Mouse (Mus musculus): ENCODE measurements around the gene Igdcc4. TPM values are rescaled to one million over a fixed set of nuclear protein-coding genes. Genes with fewer than 3 reads are reported as not detected.

The Igdcc4 gene
- polyA plus RNA-seq, 1 experiment from 2014 or later: 13.0 TPM

- H3K4me3 ChIP-seq: peak within 1 kb of the TSS; percentile 75
- peaks cover 16% of the 10 kb centered on the region for H3K4me1 ChIP-seq (replicated peaks)
- H3K9ac ChIP-seq: peak within 1 kb of the TSS; percentile 72
- peaks cover 32% of the 10 kb centered on the region for H3K27me3 ChIP-seq (replicated peaks)
- ATAC-seq (ENCODE audit: insufficient number of reproducible peaks, low FRiP score): peak; percentile 57
- peak within 1 kb of the TSS; percentile 57 for H3K27ac ChIP-seq (ENCODE audit: poor library complexity, severe bottlenecking)
- no peaks in the 10 kb centered on the region for H3K9me3 ChIP-seq (replicated peaks)
- no peaks in the 10 kb centered on the region for H3K36me3 ChIP-seq
- H3K4me2 ChIP-seq: peak within 1 kb of the TSS; percentile 95
- under 1% methylated on average over 47 of the region's 48 CpGs for WGBS
These were observed 39.6 kb downstream of the Igdcc4 start, which contains the start of gene Igdcc3 for GRCm38 (mm10) chr9:65140936-65141305. Igdcc3 (plus strand) TSS chr9:65141189.

GRCm38 (mm10) chr9:65141306-65141975 lies 40.2 kb downstream of the Igdcc4 start:
- ATAC-seq (ENCODE audit: insufficient number of reproducible peaks, low FRiP score): peak; percentile 57
- H3K4me1 ChIP-seq (replicated peaks): peaks cover 16% of the 10 kb centered on the region
- peak overlapping the region; percentile 72 for H3K9ac ChIP-seq
- peak overlapping the region; percentile 95 for H3K4me2 ChIP-seq
- no peaks in the 10 kb centered on the region for H3K36me3 ChIP-seq
- H3K9me3 ChIP-seq (replicated peaks): no peaks in the 10 kb centered on the region
- WGBS: under 1% methylated on average over 73 of the region's 73 CpGs
- H3K27ac ChIP-seq (ENCODE audit: poor library complexity, severe bottlenecking): peak overlapping the region; percentile 57
- H3K4me3 ChIP-seq: peak overlapping the region; percentile 75
- H3K27me3 ChIP-seq (replicated peaks): peaks cover 32% of the 10 kb centered on the region

- peaks cover 32% of the 10 kb centered on the region for H3K27me3 ChIP-seq (replicated peaks)
- H3K36me3 ChIP-seq: no peaks in the 10 kb centered on the region
- H3K4me2 ChIP-seq: peak overlapping the region; percentile 95
- 0% methylated on average over 17 of the region's 17 CpGs for WGBS
- H3K4me3 ChIP-seq: peak overlapping the region; percentile 75
- peak overlapping the region; percentile 57 for H3K27ac ChIP-seq (ENCODE audit: poor library complexity, severe bottlenecking)
- peak; percentile 72 for ATAC-seq (ENCODE audit: insufficient number of reproducible peaks, low FRiP score)
- peaks cover 16% of the 10 kb centered on the region for H3K4me1 ChIP-seq (replicated peaks)
- H3K9me3 ChIP-seq (replicated peaks): no peaks in the 10 kb centered on the region
- peak overlapping the region; percentile 72 for H3K9ac ChIP-seq
These were observed 40.7 kb downstream of the Igdcc4 start for GRCm38 (mm10) chr9:65141976-65142318.

- peak overlapping the region; percentile 75 for H3K4me3 ChIP-seq
- H3K9me3 ChIP-seq (replicated peaks): no peaks in the 10 kb centered on the region
- no peaks in the 10 kb centered on the region for H3K36me3 ChIP-seq
- H3K9ac ChIP-seq: peak overlapping the region; percentile 72
- peaks cover 32% of the 10 kb centered on the region for H3K27me3 ChIP-seq (replicated peaks)
- H3K27ac ChIP-seq (ENCODE audit: poor library complexity, severe bottlenecking): no peak overlapping the region
- 1% methylated on average over 8 of the region's 8 CpGs for WGBS
- H3K4me1 ChIP-seq (replicated peaks): peaks cover 16% of the 10 kb centered on the region
- peak overlapping the region; percentile 95 for H3K4me2 ChIP-seq
- 0 out of 2 replicates have a peak, but pooled peaks have one; percentile 51 for ATAC-seq (ENCODE audit: insufficient number of reproducible peaks, low FRiP score)
These were observed 41.1 kb downstream of the Igdcc4 start for GRCm38 (mm10) chr9:65142399-65142798.

DNA sequence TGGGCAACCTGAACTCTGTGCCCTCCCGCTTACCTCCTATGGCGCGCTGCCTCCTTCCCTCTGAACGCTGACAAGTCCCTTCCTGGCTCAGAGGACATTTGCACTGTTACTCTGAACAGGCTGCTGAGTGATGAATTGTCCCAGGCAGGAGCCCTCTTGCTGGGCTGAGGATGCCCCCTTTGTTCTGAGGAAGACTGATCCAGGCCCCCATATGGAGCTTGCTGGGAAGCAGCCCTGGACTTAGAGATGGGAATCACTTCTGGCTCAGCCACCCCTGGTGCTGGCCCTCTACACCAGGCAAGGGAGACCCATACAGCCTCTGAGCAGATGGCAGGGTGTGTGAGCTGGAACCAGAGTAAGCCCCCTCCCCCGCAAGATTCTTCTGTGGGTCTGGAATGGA lies 44.7 kb downstream of the Igdcc4 start:
- 64% methylated on average over 5 of the region's 5 CpGs for WGBS

GRCm38 (mm10) chr9:65148507-65148906 lies 47.2 kb downstream of the Igdcc4 start:
- Histone ChIP-seq H3K4me3 (no peak overlapping the region), H3K4me2 (no peak overlapping the region), H3K9me3 (replicated peaks) (no peaks in the 10 kb centered on the region), H3K4me1 (replicated peaks) (peaks cover 6% of the 10 kb centered on the region), H3K36me3 (no peaks in the 10 kb centered on the region), H3K9ac (no peak overlapping the region), H3K27ac (ENCODE audit: poor library complexity, severe bottlenecking) (no peak overlapping the region), H3K27me3 (replicated peaks) (peaks cover 2% of the 10 kb centered on the region; the same call in 1 of the 2 replicates)
- ATAC-seq (ENCODE audit: insufficient number of reproducible peaks, low FRiP score): no peak
- WGBS: 64% methylated on average over 7 of the region's 7 CpGs

More for the DNA sequence above, 44.7 kb downstream of the Igdcc4 start:
- H3K9ac ChIP-seq: no peak overlapping the region
- no peak for ATAC-seq (ENCODE audit: insufficient number of reproducible peaks, low FRiP score)
- H3K9me3 ChIP-seq (replicated peaks): no peaks in the 10 kb centered on the region
- no peak overlapping the region for H3K4me2 ChIP-seq
- H3K27ac ChIP-seq (ENCODE audit: poor library complexity, severe bottlenecking): no peak overlapping the region
- peaks cover 14% of the 10 kb centered on the region for H3K27me3 ChIP-seq (replicated peaks)
- peaks cover 11% of the 10 kb centered on the region for H3K4me1 ChIP-seq (replicated peaks)
- H3K36me3 ChIP-seq: no peaks in the 10 kb centered on the region
- no peak overlapping the region for H3K4me3 ChIP-seq

- Histone ChIP-seq H3K9me3 (replicated peaks) (no peaks in the 10 kb centered on the region), H3K36me3 (no peaks in the 10 kb centered on the region), H3K27me3 (replicated peaks) (no peaks in the 10 kb centered on the region), H3K27ac (ENCODE audit: poor library complexity, severe bottlenecking) (no peak overlapping the region), H3K4me1 (replicated peaks) (peaks cover 39% of the 10 kb centered on the region), H3K4me3 (no peak overlapping the region), H3K4me2 (no peak overlapping the region), H3K9ac (no peak overlapping the region)
- WGBS: 61% methylated on average over 6 of the region's 6 CpGs
- ATAC-seq (ENCODE audit: insufficient number of reproducible peaks, low FRiP score): no peak
These were observed 51.5 kb downstream of the Igdcc4 start for GRCm38 (mm10) chr9:65152711-65153330.

GRCm38 (mm10) chr9:65153331-65153711 lies 52.0 kb downstream of the Igdcc4 start:
- Histone ChIP-seq H3K9me3 (replicated peaks) (no peaks in the 10 kb centered on the region), H3K27me3 (replicated peaks) (no peaks in the 10 kb centered on the region), H3K4me2 (no peak overlapping the region), H3K27ac (ENCODE audit: poor library complexity, severe bottlenecking) (no peak overlapping the region), H3K4me3 (no peak overlapping the region), H3K36me3 (no peaks in the 10 kb centered on the region), H3K9ac (no peak overlapping the region), H3K4me1 (replicated peaks) (peaks cover 41% of the 10 kb centered on the region)
- no peak for ATAC-seq (ENCODE audit: insufficient number of reproducible peaks, low FRiP score)
- 12% methylated on average over 5 of the region's 5 CpGs for WGBS

- Histone ChIP-seq H3K27me3 (replicated peaks) (peaks cover 4% of the 10 kb centered on the region; the same call in 1 of the 2 replicates), H3K4me3 (no peak overlapping the region), H3K36me3 (no peaks in the 10 kb centered on the region), H3K9me3 (replicated peaks) (no peaks in the 10 kb centered on the region), H3K27ac (ENCODE audit: poor library complexity, severe bottlenecking) (no peak overlapping the region), H3K4me2 (no peak overlapping the region), H3K4me1 (replicated peaks) (peaks cover 46% of the 10 kb centered on the region), H3K9ac (no peak overlapping the region)
- no peak for ATAC-seq (ENCODE audit: insufficient number of reproducible peaks, low FRiP score)
- 62% methylated on average over 9 of the region's 9 CpGs for WGBS
These were observed 53.6 kb downstream of the Igdcc4 start for GRCm38 (mm10) chr9:65154692-65155455.

- no peak overlapping the region for H3K9ac ChIP-seq
- WGBS: 5% methylated on average over 8 of the region's 8 CpGs
- H3K27me3 ChIP-seq (replicated peaks): peaks cover 15% of the 10 kb centered on the region
- no peak overlapping the region for H3K4me3 ChIP-seq
- no peaks in the 10 kb centered on the region for H3K9me3 ChIP-seq (replicated peaks)
- no peak for ATAC-seq (ENCODE audit: insufficient number of reproducible peaks, low FRiP score)
- peaks cover 46% of the 10 kb centered on the region for H3K4me1 ChIP-seq (replicated peaks)
- peak overlapping the region; percentile 36 for H3K4me2 ChIP-seq
- H3K36me3 ChIP-seq: no peaks in the 10 kb centered on the region
- peak overlapping the region; percentile 32; the same call in 1 of the 2 replicates for H3K27ac ChIP-seq (ENCODE audit: poor library complexity, severe bottlenecking)
These were observed 55.3 kb downstream of the Igdcc4 start for GRCm38 (mm10) chr9:65156604-65157003.

DNA sequence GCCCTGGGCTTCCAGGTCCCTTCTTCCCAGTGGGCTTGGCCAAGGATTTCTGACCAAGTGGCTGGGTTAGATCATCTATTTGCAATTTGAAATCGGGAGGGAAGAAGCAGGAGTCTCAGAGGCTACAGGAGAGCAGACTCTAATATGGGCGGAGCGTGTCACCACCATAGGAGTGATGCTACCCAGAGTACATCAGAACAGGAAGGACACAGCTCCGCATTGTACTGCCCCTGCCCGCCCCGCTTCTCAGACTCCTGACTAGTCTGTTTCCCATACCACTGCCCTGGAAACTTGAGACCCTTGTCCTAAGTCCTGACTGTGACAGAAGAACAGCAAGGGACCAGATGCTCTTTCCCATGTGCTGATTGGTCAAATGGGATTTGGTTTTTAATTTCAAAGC lies 56.3 kb downstream of the Igdcc4 start:
- no peak overlapping the region for H3K9ac ChIP-seq
- H3K4me3 ChIP-seq: no peak overlapping the region
- H3K27me3 ChIP-seq (replicated peaks): peaks cover 25% of the 10 kb centered on the region
- 12% methylated on average over 6 of the region's 6 CpGs for WGBS
- H3K9me3 ChIP-seq (replicated peaks): no peaks in the 10 kb centered on the region
- peak overlapping the region; percentile 32; the same call in 1 of the 2 replicates for H3K27ac ChIP-seq (ENCODE audit: poor library complexity, severe bottlenecking)
- H3K36me3 ChIP-seq: no peaks in the 10 kb centered on the region
- peak overlapping the region; percentile 13; the same call in 1 of the 2 replicates for H3K4me2 ChIP-seq
- ATAC-seq (ENCODE audit: insufficient number of reproducible peaks, low FRiP score): peak; percentile 85
- peaks cover 50% of the 10 kb centered on the region for H3K4me1 ChIP-seq (replicated peaks)

Measured in heart, embryonic 12.5 days (tissue).